Mouse (Mus musculus): ENCODE data around the gene Timm13. TPM values are rescaled to one million over a fixed set of nuclear protein-coding genes. Genes with fewer than 3 reads are reported as not detected.

Gene Timm13
- polyA plus RNA-seq, 1 experiment = 474 TPM

DNA sequence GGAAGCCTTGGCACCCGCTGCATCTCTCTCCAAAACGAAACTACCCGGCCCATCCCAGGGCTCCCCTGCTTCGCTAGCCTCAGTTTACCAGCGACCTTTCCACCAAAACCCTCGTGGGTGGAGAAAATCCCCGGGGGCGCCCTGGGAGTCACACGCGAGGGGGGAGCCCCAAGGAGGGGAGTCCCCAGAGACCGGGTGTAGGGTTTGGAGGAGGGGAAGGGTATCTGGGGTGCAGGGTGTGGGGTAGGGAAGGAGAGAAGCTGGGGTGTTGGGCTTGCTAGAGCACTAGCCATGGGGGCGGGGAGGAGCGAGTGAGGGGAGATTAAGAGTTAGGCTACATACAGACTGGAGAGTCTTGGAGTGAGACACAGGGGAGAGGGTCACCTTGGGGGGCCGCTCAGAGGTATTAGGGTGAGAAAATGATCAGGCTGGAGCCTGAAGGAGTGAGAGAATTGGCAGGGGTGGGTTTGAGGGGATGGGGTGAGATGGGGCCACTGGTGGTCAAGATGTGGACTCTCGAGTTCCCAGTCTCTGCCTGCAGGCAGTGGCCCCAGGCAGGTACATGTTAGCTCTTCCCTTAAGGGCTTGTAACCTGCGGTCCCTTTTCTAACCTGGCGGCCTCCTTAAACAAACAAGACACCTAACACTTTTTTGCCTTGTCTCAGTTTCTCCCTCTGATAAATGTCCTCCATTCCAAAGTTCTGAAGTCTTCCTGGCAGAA lies 32.1 kb upstream of the Timm13 start:
- Histone ChIP-seq H3K36me3 (ENCODE audit: control insufficient read depth, insufficient read depth, low read length) (no peaks in the 10 kb centered on the region), H3K4me3 (ENCODE audit: insufficient read depth, low read depth, low read length) (no peak overlapping the region), H3K4me1 (ENCODE audit: control insufficient read depth, insufficient read depth, low read length) (peaks cover 8% of the 10 kb centered on the region; the same call in 1 of the 2 replicates), H3K27me3 (replicated peaks; ENCODE audit: control insufficient read depth, insufficient read depth, low read length) (no peaks in the 10 kb centered on the region), H3K27ac (ENCODE audit: insufficient read depth, low read depth, low read length) (no peak overlapping the region)
- WGBS = 16% methylated on average over 17 of the region's 17 CpGs
- DNase-seq = no peak
- TF ChIP-seq POLR2A (IDR thresholded peaks at IDR 0.05; ENCODE audit: low read depth, low read length) (no peak), CTCF (conservative IDR thresholded peaks at IDR 0.05; ENCODE audit: insufficient read depth, insufficient read length, low read depth, low read length) (no peak)

DNA sequence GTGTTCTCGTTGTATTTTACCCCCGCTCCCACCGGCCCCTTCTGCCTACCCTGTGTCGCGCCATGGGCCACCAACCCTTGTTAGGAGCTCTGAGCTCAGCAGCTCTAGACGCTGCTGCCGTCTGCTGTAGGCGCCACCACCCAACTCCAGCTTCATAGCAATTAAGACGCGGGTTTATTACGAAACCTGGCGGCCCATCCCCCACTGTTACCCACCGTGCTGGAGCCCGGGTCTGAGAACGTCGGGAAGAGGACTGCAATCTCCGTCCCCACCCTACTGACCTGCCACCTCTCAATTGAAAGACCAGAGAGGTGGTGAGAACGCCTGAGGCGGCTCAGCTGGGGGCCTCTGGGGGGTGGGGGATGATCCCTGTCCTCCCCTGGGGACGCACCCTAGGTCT lies 31.4 kb upstream of the Timm13 start:
- WGBS = 15% methylated on average over 20 of the region's 20 CpGs
- Histone ChIP-seq H3K27ac (ENCODE audit: insufficient read depth, low read depth, low read length) (no peak overlapping the region), H3K36me3 (ENCODE audit: control insufficient read depth, insufficient read depth, low read length) (no peaks in the 10 kb centered on the region), H3K4me3 (ENCODE audit: insufficient read depth, low read depth, low read length) (no peak overlapping the region), H3K4me1 (ENCODE audit: control insufficient read depth, insufficient read depth, low read length) (peaks cover 8% of the 10 kb centered on the region; the same call in 1 of the 2 replicates), H3K27me3 (replicated peaks; ENCODE audit: control insufficient read depth, insufficient read depth, low read length) (no peaks in the 10 kb centered on the region)
- no peak for DNase-seq
- TF ChIP-seq CTCF (conservative IDR thresholded peaks at IDR 0.05; ENCODE audit: insufficient read depth, insufficient read length, low read depth, low read length) = no peak
- no peak for TF ChIP-seq POLR2A (IDR thresholded peaks at IDR 0.05; ENCODE audit: low read depth, low read length)

DNA sequence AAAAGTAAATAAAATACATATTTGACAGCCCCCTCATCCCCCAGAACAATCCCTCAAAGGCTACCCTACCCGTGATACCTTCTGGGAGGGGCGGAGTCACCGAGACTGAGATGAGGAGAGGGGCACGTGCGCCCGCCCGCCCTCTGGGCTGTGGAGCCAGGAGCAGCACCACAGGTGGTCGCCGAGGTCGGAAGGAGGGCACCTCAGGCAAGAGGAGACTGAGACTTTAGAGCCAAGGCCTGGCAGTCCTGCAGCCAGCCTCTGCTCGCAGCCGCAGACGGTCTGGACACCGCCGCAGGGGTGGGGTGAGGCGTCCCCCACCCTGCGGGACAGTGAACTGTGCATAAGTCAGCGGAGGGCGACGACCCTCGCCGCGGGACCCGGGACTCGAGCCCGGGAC lies 30.9 kb upstream of the Timm13 start:
- Histone ChIP-seq H3K4me1 (ENCODE audit: control insufficient read depth, insufficient read depth, low read length) (peaks cover 8% of the 10 kb centered on the region; the same call in 1 of the 2 replicates), H3K27me3 (replicated peaks; ENCODE audit: control insufficient read depth, insufficient read depth, low read length) (no peaks in the 10 kb centered on the region), H3K4me3 (ENCODE audit: insufficient read depth, low read depth, low read length) (no peak overlapping the region), H3K27ac (ENCODE audit: insufficient read depth, low read depth, low read length) (no peak overlapping the region), H3K36me3 (ENCODE audit: control insufficient read depth, insufficient read depth, low read length) (no peaks in the 10 kb centered on the region)
- WGBS = 29% methylated on average over 26 of the region's 26 CpGs
- TF ChIP-seq POLR2A (IDR thresholded peaks at IDR 0.05; ENCODE audit: low read depth, low read length) (no peak), CTCF (conservative IDR thresholded peaks at IDR 0.05; ENCODE audit: insufficient read depth, insufficient read length, low read depth, low read length) (no peak)
- DNase-seq = no peak

DNA sequence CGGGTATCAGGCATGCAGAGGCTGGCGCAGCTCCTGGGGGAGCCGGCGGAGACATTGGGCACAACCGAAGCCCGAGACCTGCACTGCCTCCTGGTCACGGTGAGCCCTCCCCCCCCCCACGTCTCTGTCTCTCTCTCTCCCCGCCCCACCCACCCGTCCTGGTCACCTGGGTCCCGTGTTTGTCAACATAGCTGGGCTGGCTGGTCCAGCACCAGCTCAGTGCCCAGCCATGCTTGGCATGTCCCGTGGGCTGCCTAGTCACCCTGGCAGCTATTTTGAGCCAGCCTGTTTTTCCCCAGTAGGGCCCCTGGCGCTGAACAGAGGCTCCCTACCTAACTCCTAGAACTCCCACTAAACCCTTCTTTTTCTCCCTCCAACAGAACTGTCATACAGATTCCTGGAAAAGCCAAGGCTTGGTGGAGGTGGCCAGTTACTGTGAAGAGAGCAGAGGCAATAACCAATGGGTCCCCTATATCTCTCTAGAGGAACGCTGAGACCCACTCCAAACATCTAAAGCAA lies 30.4 kb upstream of the Timm13 start:
- WGBS = 26% methylated on average over 14 of the region's 14 CpGs
- Histone ChIP-seq H3K36me3 (ENCODE audit: control insufficient read depth, insufficient read depth, low read length) (no peaks in the 10 kb centered on the region), H3K27me3 (replicated peaks; ENCODE audit: control insufficient read depth, insufficient read depth, low read length) (no peaks in the 10 kb centered on the region), H3K4me1 (ENCODE audit: control insufficient read depth, insufficient read depth, low read length) (peaks cover 8% of the 10 kb centered on the region; the same call in 1 of the 2 replicates), H3K4me3 (ENCODE audit: insufficient read depth, low read depth, low read length) (peak overlapping the region; percentile 71), H3K27ac (ENCODE audit: insufficient read depth, low read depth, low read length) (no peak overlapping the region)
- TF ChIP-seq CTCF (conservative IDR thresholded peaks at IDR 0.05; ENCODE audit: insufficient read depth, insufficient read length, low read depth, low read length) = no peak
- TF ChIP-seq POLR2A (IDR thresholded peaks at IDR 0.05; ENCODE audit: low read depth, low read length) = no peak
- DNase-seq = peak; percentile 64

DNA sequence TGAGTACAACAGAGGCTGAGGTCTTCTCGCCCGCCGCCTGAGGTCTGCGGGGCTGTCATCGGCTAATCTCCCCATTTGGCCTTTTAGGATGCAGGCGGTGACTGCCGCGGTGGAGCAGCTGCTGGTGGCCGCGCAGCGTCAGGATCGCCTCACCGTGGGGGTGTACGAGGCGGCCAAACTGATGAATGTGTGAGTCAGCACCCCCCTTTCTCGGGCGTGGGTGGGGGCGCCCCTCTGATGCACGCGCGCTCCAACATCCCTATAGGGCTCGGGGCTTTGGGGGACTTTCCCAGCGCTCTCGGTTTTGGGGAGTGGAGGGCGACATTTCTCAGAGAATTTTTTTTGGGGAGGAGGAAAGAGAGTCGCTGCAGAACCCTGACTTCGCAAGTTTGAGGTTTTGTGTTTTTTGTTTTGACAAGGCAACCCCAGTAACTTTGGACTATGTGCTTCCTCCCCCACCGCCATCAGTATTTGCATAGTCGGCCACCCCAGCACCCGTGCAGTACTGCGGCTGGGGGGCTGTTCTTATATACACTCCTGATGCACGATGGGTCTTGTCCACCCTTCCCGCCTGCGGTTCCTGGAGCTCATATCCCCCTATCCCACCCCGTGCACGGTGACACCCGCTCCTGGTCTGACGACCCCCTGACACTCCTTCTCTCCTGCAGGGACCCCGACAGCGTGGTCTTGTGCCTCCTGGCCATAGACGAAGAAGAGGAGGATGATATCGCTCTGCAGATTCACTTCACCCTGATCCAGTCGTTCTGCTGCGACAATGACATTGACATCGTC lies 29.8 kb upstream of the Timm13 start:
- Histone ChIP-seq H3K27me3 (replicated peaks; ENCODE audit: control insufficient read depth, insufficient read depth, low read length) (no peaks in the 10 kb centered on the region), H3K27ac (ENCODE audit: insufficient read depth, low read depth, low read length) (peak overlapping the region; percentile 32; the same call in 1 of the 2 replicates), H3K36me3 (ENCODE audit: control insufficient read depth, insufficient read depth, low read length) (no peaks in the 10 kb centered on the region), H3K4me1 (ENCODE audit: control insufficient read depth, insufficient read depth, low read length) (peaks cover 8% of the 10 kb centered on the region; the same call in 1 of the 2 replicates), H3K4me3 (ENCODE audit: insufficient read depth, low read depth, low read length) (peak overlapping the region; percentile 71)
- TF ChIP-seq CTCF (conservative IDR thresholded peaks at IDR 0.05; ENCODE audit: insufficient read depth, insufficient read length, low read depth, low read length) (no peak), POLR2A (IDR thresholded peaks at IDR 0.05; ENCODE audit: low read depth, low read length) (no peak)
- WGBS = 2% methylated on average over 45 of the region's 45 CpGs
- DNase-seq = no peak

DNA sequence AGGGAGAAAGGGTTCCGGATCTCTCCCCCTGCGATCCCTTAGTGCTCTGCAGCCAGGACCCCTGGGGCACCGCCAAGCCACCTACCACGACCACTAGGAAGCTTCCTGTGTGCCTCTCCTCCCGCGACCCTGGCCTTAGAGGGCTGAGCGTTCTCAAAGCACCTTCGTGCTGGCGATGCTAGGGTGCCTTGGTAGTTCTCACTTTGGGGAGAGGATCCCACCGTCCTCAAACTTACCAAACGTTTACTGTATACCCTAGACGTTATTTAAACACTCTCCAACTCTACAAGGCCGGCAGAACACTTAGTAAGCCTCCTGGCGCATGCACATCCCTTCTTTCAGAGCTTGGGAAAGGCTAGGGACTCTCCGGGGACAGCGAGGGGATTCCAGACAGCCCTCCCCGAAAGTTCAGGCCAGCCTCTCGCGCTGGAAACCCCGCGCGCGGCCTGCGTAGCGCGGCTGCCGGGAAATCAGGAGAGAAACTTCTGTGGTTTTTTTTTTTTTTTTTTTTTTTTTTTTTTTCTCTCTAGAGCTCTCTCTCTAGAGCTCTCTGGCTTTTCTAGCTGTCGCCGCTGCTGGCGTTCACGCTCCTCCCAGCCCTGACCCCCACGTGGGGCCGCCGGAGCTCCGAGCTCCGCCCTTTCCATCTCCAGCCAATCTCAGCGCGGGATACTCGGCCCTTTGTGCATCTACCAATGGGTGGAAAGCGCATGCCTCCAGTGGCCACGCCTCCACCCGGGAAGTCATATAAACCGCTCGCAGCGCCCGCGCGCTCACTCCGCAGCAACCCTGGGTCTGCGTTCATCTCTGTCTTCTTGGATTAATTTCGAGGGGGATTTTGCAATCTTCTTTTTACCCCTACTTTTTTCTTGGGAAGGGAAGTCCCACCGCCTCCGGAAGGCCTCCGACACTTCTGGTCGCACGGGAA lies 28.8 kb upstream of the Timm13 start, which contains the start of gene Gadd45b:
Gene Gadd45b (plus strand): TSS at position 775 of the 928 bp plus-strand sequence.
- peak; percentile 99 for DNase-seq
- Histone ChIP-seq H3K27me3 (replicated peaks; ENCODE audit: control insufficient read depth, insufficient read depth, low read length) (no peaks in the 10 kb centered on the region), H3K27ac (ENCODE audit: insufficient read depth, low read depth, low read length) (peak within 1 kb of the TSS; percentile 53), H3K36me3 (ENCODE audit: control insufficient read depth, insufficient read depth, low read length) (no peaks in the 10 kb centered on the region), H3K4me3 (ENCODE audit: insufficient read depth, low read depth, low read length) (peak within 1 kb of the TSS; percentile 71), H3K4me1 (ENCODE audit: control insufficient read depth, insufficient read depth, low read length) (peaks cover 8% of the 10 kb centered on the region; the same call in 1 of the 2 replicates)
- 2% methylated on average over 56 of the region's 56 CpGs for WGBS
- TF ChIP-seq CTCF (conservative IDR thresholded peaks at IDR 0.05; ENCODE audit: insufficient read depth, insufficient read length, low read depth, low read length) (no peak), POLR2A (IDR thresholded peaks at IDR 0.05; ENCODE audit: low read depth, low read length) (peak; percentile 98)

Measured in kidney, adult 2 months (tissue).